Mouse (Mus musculus): ENCODE data around the gene Nop53. TPM values are rescaled to one million over a fixed set of nuclear protein-coding genes. Genes with fewer than 3 reads are reported as not detected.
A peak's percentile ranks its signal among the peaks of the same experiment; 100 is the strongest.

Nop53 gene
- total RNA-seq, 2 experiments from 2014 or later = 104 TPM

- intact Hi-C loops (cut with DNase I) = no loop called here
- peak in 1 of 2 experiments; percentile 87 for DNase-seq (ENCODE audit: extremely low spot score in 1 of 2, low spot score in 2 of 2)
Measured at GRCm38 (mm10) chr7:15962311-15963288, 16.7 kb upstream of the Nop53 start.

- no peak for DNase-seq (ENCODE audit: extremely low spot score in 1 of 2, low spot score in 2 of 2)
- intact Hi-C loops (cut with DNase I) = no loop called here
Measured at GRCm38 (mm10) chr7:15961798-15962197, 15.9 kb upstream of the Nop53 start.

- intact Hi-C loops (cut with DNase I) = no loop called here
- no peak for DNase-seq (ENCODE audit: extremely low spot score in 1 of 2, low spot score in 2 of 2)
Measured at GRCm38 (mm10) chr7:15961239-15961638, 15.4 kb upstream of the Nop53 start.

- DNase-seq (ENCODE audit: extremely low spot score in 1 of 2, low spot score in 2 of 2) = no peak
- intact Hi-C loops (cut with DNase I) = no loop called here
Measured at GRCm38 (mm10) chr7:15960691-15961090, 14.8 kb upstream of the Nop53 start.

GRCm38 (mm10) chr7:15956143-15956542 lies 10.3 kb upstream of the Nop53 start:
- intact Hi-C loops (cut with DNase I) = no loop called here
- DNase-seq (ENCODE audit: extremely low spot score in 1 of 2, low spot score in 2 of 2) = no peak

- DNase-seq (ENCODE audit: extremely low spot score in 1 of 2, low spot score in 2 of 2) = no peak
- intact Hi-C loops (cut with DNase I) = no loop called here
Measured at GRCm38 (mm10) chr7:15955509-15955908, 9.6 kb upstream of the Nop53 start.

- peak in 1 of 2 experiments; percentile 61 for DNase-seq (ENCODE audit: extremely low spot score in 1 of 2, low spot score in 2 of 2)
- intact Hi-C loops (cut with DNase I) = no loop called here
Measured at GRCm38 (mm10) chr7:15954978-15955443, 9.1 kb upstream of the Nop53 start.

GRCm38 (mm10) chr7:15954436-15954835 lies 8.6 kb upstream of the Nop53 start:
- DNase-seq (ENCODE audit: extremely low spot score in 1 of 2, low spot score in 2 of 2) = no peak
- intact Hi-C loops (cut with DNase I) = no loop called here

GRCm38 (mm10) chr7:15953307-15954074 lies 7.6 kb upstream of the Nop53 start:
- intact Hi-C loops (cut with DNase I) = no loop called here
- DNase-seq (ENCODE audit: extremely low spot score in 1 of 2, low spot score in 2 of 2) = no peak

- DNase-seq (ENCODE audit: extremely low spot score in 1 of 2, low spot score in 2 of 2) = no peak
- intact Hi-C loops (cut with DNase I) = no loop called here
Measured at GRCm38 (mm10) chr7:15952416-15952815, 6.5 kb upstream of the Nop53 start.

- no peak for DNase-seq (ENCODE audit: extremely low spot score in 1 of 2, low spot score in 2 of 2)
- intact Hi-C loops (cut with DNase I) = no loop called here
Measured at GRCm38 (mm10) chr7:15950008-15950407, 4.1 kb upstream of the Nop53 start.

- intact Hi-C loops (cut with DNase I) = no loop called here
- no peak for DNase-seq (ENCODE audit: extremely low spot score in 1 of 2, low spot score in 2 of 2)
Measured at GRCm38 (mm10) chr7:15949216-15949790, 3.4 kb upstream of the Nop53 start.

GRCm38 (mm10) chr7:15948381-15948941 lies 2.6 kb upstream of the Nop53 start:
- intact Hi-C loops (cut with DNase I) = no loop called here
- DNase-seq (ENCODE audit: extremely low spot score in 1 of 2, low spot score in 2 of 2) = peak in 1 of 2 experiments; percentile 89

GRCm38 (mm10) chr7:15947653-15948260 lies 1.9 kb upstream of the Nop53 start:
- DNase-seq (ENCODE audit: extremely low spot score in 1 of 2, low spot score in 2 of 2) = no peak
- intact Hi-C loops (cut with DNase I) = no loop called here

- no peak for DNase-seq (ENCODE audit: extremely low spot score in 1 of 2, low spot score in 2 of 2)
- intact Hi-C loops (cut with DNase I) = no loop called here
Measured at GRCm38 (mm10) chr7:15945211-15945610, 663 bp downstream of the Nop53 start.

GRCm38 (mm10) chr7:15944311-15944710 lies 1.6 kb downstream of the Nop53 start:
- intact Hi-C loops (cut with DNase I) = no loop called here
- no peak for DNase-seq (ENCODE audit: extremely low spot score in 1 of 2, low spot score in 2 of 2)

GRCm38 (mm10) chr7:15938621-15939020 lies 7.3 kb downstream of the Nop53 start:
- DNase-seq (ENCODE audit: extremely low spot score in 1 of 2, low spot score in 2 of 2) = no peak
- intact Hi-C loops (cut with DNase I) = no loop called here

GRCm38 (mm10) chr7:15937491-15937890 lies 8.4 kb downstream of the Nop53 start:
- intact Hi-C loops (cut with DNase I) = no loop called here
- no peak for DNase-seq (ENCODE audit: extremely low spot score in 1 of 2, low spot score in 2 of 2)

All from left cerebral cortex, postnatal 10 days (tissue).